Mouse (Mus musculus) cerebellum, postnatal 14 days (tissue): ENCODE data around the gene Echs1.

Source experiments
- DNase-seq, 2 experiments: peaks; one replicate each; pipeline ENCODE4 v3.0.0; 2021; ENCODE audit warnings: mixed read lengths in 2 of 2

Echs1 gene

GRCm38 (mm10) chr7:140060936-140061831 is 55.1 kb downstream of the Echs1 start:
- peak in 1 of 2 experiments; percentile 51 for DNase-seq

GRCm38 (mm10) chr7:140059601-140060000 is 56.7 kb downstream of the Echs1 start:
- no peak for DNase-seq

- DNase-seq: no peak
Observed at GRCm38 (mm10) chr7:140058528-140058927, 57.7 kb downstream of the Echs1 start.

- peak in 1 of 2 experiments; percentile 47 for DNase-seq
Observed at GRCm38 (mm10) chr7:140057413-140058407, 58.6 kb downstream of the Echs1 start.
